Mouse (Mus musculus) limb, embryonic 12.5 days (tissue): ENCODE data around the gene Hspb3. TPM values are rescaled to one million over a fixed set of nuclear protein-coding genes. Genes with fewer than 3 reads are reported as not detected.

ENCODE experiments used
- ATAC-seq: fragments of 200-750 bp; cut with Nextera tagmentation; 2 replicates; pipeline ENCODE4 v1.8.0; 2017; ENCODE audit warnings: low read depth, moderate TSS enrichment; ENCODE audit not compliant: insufficient number of reproducible peaks, insufficient read depth, low FRiP score, low TSS enrichment
- H3K27ac ChIP-seq: fragments of 300-500 bp; sonication (generic); 2 replicates; pipeline ENCODE4 v1.5.1; 2016; ENCODE audit warnings: mild to moderate bottlenecking, moderate library complexity
- H3K27me3 ChIP-seq: fragments of 300-500 bp; sonication (generic); 2 replicates; pipeline ENCODE4 v1.6.1; 2016; ENCODE audit warnings: mild to moderate bottlenecking, moderate library complexity
- H3K36me3 ChIP-seq: fragments of 300-500 bp; sonication (generic); 2 replicates; pipeline ENCODE4 v1.6.1; 2016; ENCODE audit warnings: mild to moderate bottlenecking, moderate library complexity
- H3K4me1 ChIP-seq: fragments of 300-500 bp; sonication (generic); replicated peaks from 2 replicates; pipeline ENCODE4 v1.6.1; 2016
- H3K4me2 ChIP-seq: fragments of 300-500 bp; sonication (generic); 2 replicates; pipeline ENCODE4 v1.6.1; 2016; ENCODE audit warnings: mild to moderate bottlenecking, moderate library complexity
- H3K4me3 ChIP-seq: fragments of 300-500 bp; sonication (generic); replicated peaks from 2 replicates; pipeline ENCODE4 v1.5.1; 2016; ENCODE audit warnings: mild to moderate bottlenecking
- H3K9ac ChIP-seq: fragments of 300-500 bp; sonication (generic); replicated peaks from 2 replicates; pipeline ENCODE4 v1.6.1; 2016; ENCODE audit warnings: mild to moderate bottlenecking, moderate library complexity
- H3K9me3 ChIP-seq: fragments of 300-500 bp; sonication (generic); 2 replicates; pipeline ENCODE4 v1.6.1; 2016; ENCODE audit warnings: mild to moderate bottlenecking, moderate library complexity
- WGBS: fragments of 180-500 bp; shearing (Covaris S2); methylation state at CpG from one replicate; pipeline ENCODE4 v1.1.7; 2016; 5-methylcytosine and 5-hydroxymethylcytosine counted together
- polyA plus RNA-seq: library from polyadenylated mRNA; unstranded; fragments of >200 nt; fragmentation: Nextera tagmentation; extraction: Ambion mirVana; gene quantifications from 2 replicates; pipeline ENCODE4 v1.2.1, GENCODE M21; 2016

Hspb3 gene
- polyA plus RNA-seq, 1 experiment from 2014 or later: 4.0 TPM

DNA sequence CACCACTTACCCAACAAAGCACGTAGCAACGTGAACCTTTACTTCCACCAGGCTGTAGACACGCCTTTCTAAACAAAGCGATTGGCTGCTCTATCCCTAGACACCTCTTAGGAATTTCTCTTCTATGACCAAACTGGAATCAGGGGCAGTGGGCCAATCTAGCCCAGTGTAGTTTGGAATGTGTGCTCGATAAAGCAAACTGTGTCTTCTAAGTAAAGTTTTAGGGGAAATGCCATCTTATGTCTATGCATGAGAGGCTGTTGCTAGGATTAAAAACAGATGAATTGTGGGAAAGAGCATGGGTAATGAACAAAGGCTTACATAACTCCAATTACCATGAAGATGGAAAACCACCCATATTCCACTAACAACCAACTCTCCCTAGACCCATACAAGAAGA is 19.3 kb upstream of the Hspb3 start:
- Histone ChIP-seq H3K4me3 (no peak overlapping the region), H3K27me3 (no peaks in the 10 kb centered on the region), H3K9me3 (0 out of 2 replicates have a peak, but pooled peaks cover 3% of the 10 kb centered on the region), H3K4me2 (no peak overlapping the region), H3K36me3 (no peaks in the 10 kb centered on the region), H3K9ac (no peak overlapping the region), H3K4me1 (no peaks in the 10 kb centered on the region), H3K27ac (no peak overlapping the region)
- no peak for ATAC-seq
- WGBS: 89% methylated on average over 5 of the region's 5 CpGs

DNA sequence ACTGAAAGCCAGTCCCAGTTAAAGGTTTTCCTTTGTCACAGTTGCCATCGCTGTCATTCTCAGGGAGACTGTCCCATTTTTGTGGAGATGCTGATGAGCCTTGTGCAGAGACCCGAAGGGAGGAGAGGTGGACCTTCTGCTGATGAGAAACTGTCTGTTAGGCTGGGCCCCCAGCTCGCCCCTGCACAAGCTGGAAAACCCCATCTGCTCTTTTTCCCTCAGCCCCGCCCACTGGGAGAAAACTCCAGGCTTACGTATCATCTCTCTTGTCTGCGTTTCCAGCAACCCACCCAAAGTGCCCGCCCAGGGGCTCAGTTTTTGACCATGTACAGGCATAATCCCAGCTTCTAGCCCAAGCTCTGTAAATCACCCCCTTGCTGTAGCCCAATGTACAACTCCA is 17.2 kb upstream of the Hspb3 start:
- H3K9ac ChIP-seq: no peak overlapping the region
- H3K27ac ChIP-seq: no peak overlapping the region
- no peaks in the 10 kb centered on the region for H3K27me3 ChIP-seq
- ATAC-seq: no peak
- no peak overlapping the region for H3K4me2 ChIP-seq
- 0 out of 2 replicates have a peak, but pooled peaks cover 3% of the 10 kb centered on the region for H3K9me3 ChIP-seq
- H3K4me3 ChIP-seq: no peak overlapping the region
- no peaks in the 10 kb centered on the region for H3K36me3 ChIP-seq
- WGBS: 94% methylated on average over 7 of the region's 7 CpGs
- no peaks in the 10 kb centered on the region for H3K4me1 ChIP-seq

DNA sequence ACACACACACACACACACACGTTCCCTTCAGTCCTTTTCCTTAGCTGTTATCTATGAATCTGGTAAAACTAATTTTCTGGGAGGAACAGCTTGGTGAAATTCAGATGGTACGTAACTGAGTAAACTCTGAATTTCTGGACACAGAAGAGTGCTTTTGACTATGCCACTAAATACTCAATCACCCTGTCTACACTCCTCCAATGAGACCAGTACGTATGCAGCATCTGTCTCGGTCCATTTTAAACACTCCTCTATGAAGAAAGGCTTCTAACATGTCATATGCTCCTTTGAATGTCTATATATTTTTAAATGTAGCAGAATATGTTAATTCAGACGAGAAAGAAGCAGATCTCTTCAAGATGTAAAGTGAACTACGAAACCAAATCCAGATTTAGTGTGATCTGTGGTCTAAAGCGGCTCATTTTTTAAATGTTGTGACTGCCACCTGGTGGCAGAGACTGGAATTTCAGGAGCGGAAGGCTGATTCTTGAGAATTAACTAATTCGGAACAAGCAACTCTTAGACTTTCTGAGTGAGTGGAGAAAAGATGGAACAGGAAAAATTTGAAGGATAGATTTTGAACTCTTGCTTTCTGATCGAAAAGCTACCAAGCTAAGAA is 6.1 kb upstream of the Hspb3 start:
- no peak overlapping the region for H3K4me2 ChIP-seq
- no peaks in the 10 kb centered on the region for H3K9me3 ChIP-seq
- no peaks in the 10 kb centered on the region for H3K36me3 ChIP-seq
- H3K27ac ChIP-seq: no peak overlapping the region
- H3K4me1 ChIP-seq: no peaks in the 10 kb centered on the region
- no peak for ATAC-seq
- 40% methylated on average over 10 of the region's 10 CpGs for WGBS
- H3K9ac ChIP-seq: no peak overlapping the region
- no peak overlapping the region for H3K4me3 ChIP-seq
- no peaks in the 10 kb centered on the region; the same call in 1 of the 2 replicates for H3K27me3 ChIP-seq

DNA sequence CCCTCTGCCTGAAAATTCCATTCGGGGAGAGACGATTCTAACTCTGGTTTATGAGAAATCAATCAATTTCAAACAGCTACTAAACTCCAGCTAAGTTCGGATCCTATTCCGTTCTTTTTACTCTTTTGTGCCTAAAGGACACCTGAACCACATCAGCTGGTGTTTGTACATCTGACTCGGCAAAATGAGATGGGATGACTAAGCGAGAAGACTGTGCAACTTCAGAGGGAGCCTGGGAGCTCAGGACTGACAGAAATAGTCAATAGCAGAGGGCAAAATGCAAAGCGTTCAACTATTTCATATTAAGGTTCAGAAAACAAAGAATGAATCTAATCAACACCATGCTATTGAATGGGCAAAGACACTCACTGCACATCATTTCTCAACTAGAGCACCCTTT is 407 bp upstream of the Hspb3 start:
- no peaks in the 10 kb centered on the region; the same call in 1 of the 2 replicates for H3K4me1 ChIP-seq
- no peaks in the 10 kb centered on the region for H3K36me3 ChIP-seq
- no peak overlapping the region for H3K4me3 ChIP-seq
- H3K4me2 ChIP-seq: no peak overlapping the region
- no peak overlapping the region for H3K27ac ChIP-seq
- no peaks in the 10 kb centered on the region; the same call in 1 of the 2 replicates for H3K27me3 ChIP-seq
- no peak overlapping the region for H3K9ac ChIP-seq
- WGBS: 80% methylated on average over 7 of the region's 7 CpGs
- no peak for ATAC-seq
- H3K9me3 ChIP-seq: no peaks in the 10 kb centered on the region

DNA sequence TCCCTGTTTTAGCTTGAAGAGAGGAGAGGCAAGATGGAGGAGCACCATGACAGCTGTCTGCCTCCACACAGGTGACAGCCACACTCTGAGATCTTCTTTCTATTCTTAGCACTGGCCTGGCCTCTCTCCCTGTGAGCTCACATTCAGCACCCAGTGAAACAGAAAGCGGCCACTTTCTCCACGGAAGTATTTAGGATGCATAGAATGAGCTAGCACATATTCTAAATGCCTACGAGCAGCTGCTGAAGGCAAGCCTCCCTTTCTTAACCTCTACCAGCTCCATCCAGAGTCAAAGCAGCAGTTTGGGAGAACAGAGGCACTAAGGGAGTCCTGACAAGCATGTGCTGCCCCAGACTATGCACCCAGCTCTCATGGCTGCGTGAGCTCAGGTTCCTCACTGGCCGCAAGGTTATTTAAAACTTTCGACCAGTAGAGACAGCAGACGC is 1.6 kb downstream of the Hspb3 start:
- Histone ChIP-seq H3K4me1 (no peaks in the 10 kb centered on the region; the same call in 1 of the 2 replicates), H3K36me3 (no peaks in the 10 kb centered on the region), H3K27me3 (no peaks in the 10 kb centered on the region), H3K27ac (no peak overlapping the region), H3K9me3 (no peaks in the 10 kb centered on the region), H3K9ac (no peak overlapping the region), H3K4me2 (no peak overlapping the region), H3K4me3 (no peak overlapping the region)
- WGBS: 67% methylated on average over 7 of the region's 7 CpGs
- no peak for ATAC-seq

DNA sequence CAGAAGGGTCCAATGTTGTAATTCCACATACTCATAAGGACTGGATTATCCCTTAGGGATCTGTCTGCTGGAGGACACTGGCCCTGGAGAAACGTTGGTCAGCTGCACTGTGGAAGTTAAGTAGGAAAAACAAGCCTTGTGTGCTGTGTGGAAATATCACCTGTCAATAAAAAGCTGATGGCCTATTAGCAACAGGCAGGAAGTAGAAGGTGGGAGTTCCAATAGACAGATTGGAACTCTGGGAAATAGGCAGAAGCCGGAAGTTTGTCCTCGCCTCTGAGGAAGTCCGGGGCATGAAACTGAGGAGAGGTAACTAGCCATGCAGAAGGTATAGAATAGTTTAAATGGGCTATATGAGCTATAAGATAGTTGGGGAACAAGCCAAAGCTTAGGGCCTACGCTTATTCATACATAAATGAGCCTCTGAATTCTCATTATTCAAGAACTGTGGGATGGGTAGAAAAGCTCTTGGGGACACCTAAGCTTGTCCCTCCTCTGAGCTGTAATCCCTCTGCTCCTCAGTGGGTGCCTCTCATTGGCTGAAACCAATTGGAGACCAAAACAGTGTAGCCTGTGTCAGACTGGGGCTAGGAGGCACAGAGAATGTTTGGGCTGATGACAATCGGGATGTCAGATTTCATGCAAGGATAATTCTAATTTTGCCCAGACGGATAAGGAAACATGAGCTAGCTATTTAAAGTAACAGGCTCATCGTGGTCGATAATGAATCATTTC is 2.7 kb downstream of the Hspb3 start:
- Histone ChIP-seq H3K27ac (no peak overlapping the region), H3K4me1 (no peaks in the 10 kb centered on the region; the same call in 1 of the 2 replicates), H3K4me3 (no peak overlapping the region), H3K9me3 (no peaks in the 10 kb centered on the region), H3K9ac (no peak overlapping the region), H3K4me2 (no peak overlapping the region), H3K36me3 (no peaks in the 10 kb centered on the region), H3K27me3 (no peaks in the 10 kb centered on the region)
- WGBS: 80% methylated on average over 9 of the region's 9 CpGs
- ATAC-seq: no peak

DNA sequence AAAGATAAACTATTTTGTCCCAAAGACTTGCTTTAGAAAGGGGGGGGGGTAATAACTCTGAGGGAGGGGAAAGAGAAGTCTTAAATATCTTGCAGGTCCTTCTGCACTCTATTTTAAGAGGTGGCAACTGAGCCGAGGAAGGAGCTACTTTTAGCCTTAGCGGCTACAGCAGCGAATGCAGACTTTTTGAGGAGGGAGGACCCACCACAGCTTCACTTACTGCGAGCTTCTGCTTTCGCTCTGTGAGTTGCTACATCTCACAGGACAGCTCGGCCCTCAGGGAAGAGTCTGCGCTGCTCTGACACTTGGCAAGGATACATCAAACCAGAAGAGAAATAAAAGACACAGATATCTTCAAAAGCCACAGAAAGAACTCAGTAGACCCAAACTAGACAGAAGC is 6.3 kb downstream of the Hspb3 start:
- no peak overlapping the region for H3K4me2 ChIP-seq

DNA sequence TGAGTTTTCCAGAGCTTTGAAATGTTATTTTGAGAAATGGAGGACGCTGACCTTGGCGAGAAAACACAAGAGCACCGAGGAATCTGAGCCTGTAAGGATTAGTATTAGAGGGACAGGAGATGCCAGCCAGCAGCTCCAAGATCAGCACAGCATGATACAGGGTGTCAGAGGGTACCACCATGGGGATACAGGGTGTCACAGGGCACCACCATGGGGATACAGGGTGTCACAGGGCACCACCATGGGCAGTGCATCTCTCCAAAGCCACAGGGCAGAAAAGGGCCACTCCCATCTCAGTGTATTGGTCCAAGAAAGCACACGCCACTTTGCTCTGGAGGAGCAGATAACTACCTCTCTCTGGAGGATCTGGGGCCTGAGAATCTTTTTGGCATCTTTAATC is 6.8 kb downstream of the Hspb3 start:
- H3K36me3 ChIP-seq: no peaks in the 10 kb centered on the region
- H3K4me1 ChIP-seq: no peaks in the 10 kb centered on the region
- H3K4me2 ChIP-seq: no peak overlapping the region
- 88% methylated on average over 4 of the region's 4 CpGs for WGBS
- no peaks in the 10 kb centered on the region for H3K9me3 ChIP-seq
- no peak overlapping the region for H3K9ac ChIP-seq
- H3K27me3 ChIP-seq: no peaks in the 10 kb centered on the region
- no peak overlapping the region for H3K4me3 ChIP-seq
- no peak for ATAC-seq
- H3K27ac ChIP-seq: no peak overlapping the region

More for the DNA sequence above, 6.3 kb downstream of the Hspb3 start:
- Histone ChIP-seq H3K36me3 (no peaks in the 10 kb centered on the region), H3K27ac (no peak overlapping the region), H3K9me3 (no peaks in the 10 kb centered on the region), H3K27me3 (no peaks in the 10 kb centered on the region), H3K4me3 (no peak overlapping the region), H3K9ac (no peak overlapping the region), H3K4me1 (no peaks in the 10 kb centered on the region)
- ATAC-seq: no peak
- 80% methylated on average over 7 of the region's 7 CpGs for WGBS

DNA sequence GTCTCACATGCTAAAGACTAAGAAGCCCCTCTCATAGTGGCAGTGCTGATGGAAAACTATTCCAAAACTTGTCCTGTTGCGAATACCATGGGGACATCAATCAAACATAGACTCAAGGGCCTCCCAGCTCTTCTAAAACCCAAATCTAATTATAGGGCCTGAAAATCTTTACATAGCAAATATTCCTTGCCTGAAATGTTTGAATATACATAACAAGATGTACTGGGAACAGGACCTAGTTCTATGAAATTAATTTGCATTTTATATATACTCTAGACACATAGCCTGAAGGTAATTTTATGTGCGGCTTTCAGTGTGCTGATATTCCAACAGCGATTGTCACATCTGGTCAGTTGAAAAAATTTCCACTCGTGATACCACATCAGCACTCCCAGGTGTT is 8.0 kb downstream of the Hspb3 start:
- no peaks in the 10 kb centered on the region for H3K9me3 ChIP-seq
- no peak overlapping the region for H3K4me3 ChIP-seq
- WGBS: 93% methylated on average over 4 of the region's 4 CpGs
- no peaks in the 10 kb centered on the region for H3K36me3 ChIP-seq
- H3K27ac ChIP-seq: no peak overlapping the region
- no peak overlapping the region for H3K9ac ChIP-seq
- no peak overlapping the region for H3K4me2 ChIP-seq
- ATAC-seq: no peak
- no peaks in the 10 kb centered on the region for H3K4me1 ChIP-seq
- no peaks in the 10 kb centered on the region for H3K27me3 ChIP-seq

DNA sequence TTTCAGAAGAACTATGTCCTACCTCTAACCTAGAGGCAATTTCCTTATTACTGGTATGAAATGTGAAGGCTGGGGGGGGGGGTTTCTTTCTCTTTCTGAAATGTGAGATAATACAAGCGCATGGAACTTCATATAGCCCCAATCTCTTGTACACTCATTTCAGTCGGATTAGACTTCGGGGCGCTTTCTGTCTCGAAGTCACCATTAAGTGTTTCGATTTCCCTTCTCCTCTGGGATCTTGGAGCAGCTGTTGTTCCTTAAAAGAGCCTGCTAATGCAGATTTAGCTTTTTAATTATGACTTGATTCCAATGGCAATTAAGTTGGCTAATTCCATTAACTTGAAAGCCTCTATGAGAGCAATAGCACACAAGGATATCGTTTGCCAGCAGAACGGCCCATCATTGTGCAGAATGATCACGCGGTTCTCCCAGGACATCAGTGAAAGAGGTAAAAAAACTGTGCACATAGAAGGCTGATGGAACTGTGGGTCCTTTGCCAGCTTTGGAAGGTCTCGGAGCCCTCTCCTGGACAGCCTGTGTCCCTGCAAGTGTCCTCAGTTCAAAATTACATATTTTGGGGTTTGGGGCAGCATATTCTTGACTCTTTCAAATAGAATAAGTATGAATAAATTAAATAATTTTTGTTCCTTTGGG is 22.4 kb downstream of the Hspb3 start:
- ATAC-seq: no peak
- H3K4me3 ChIP-seq: no peak overlapping the region
- no peak overlapping the region for H3K4me2 ChIP-seq
- H3K27me3 ChIP-seq: no peaks in the 10 kb centered on the region
- H3K4me1 ChIP-seq: 0 out of 2 replicates have a peak, but pooled peaks cover under 1% of the 10 kb centered on the region
- no peaks in the 10 kb centered on the region for H3K9me3 ChIP-seq
- 77% methylated on average over 11 of the region's 11 CpGs for WGBS
- no peaks in the 10 kb centered on the region for H3K36me3 ChIP-seq
- no peak overlapping the region for H3K27ac ChIP-seq
- no peak overlapping the region for H3K9ac ChIP-seq

DNA sequence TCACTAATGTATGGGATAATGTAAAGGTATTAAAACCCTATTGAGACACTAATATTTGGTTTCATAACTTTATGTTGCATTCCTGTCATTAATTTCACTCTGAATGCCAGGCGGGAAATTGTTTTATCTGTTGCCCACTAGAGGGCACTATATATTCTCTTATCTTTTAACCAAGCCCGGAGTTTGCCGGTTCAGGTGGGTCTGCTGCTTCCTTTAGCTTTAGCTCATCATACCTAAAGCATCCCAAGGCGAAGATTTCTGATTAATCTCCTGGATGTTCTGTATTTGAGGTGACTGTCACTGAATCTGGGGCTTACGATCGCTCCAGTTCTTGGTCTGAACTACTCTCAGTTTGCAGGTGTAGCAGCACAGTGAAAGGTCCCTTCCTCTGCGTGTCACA is 24.6 kb downstream of the Hspb3 start:
- WGBS: 30% methylated on average over 7 of the region's 7 CpGs
- Histone ChIP-seq H3K9me3 (no peaks in the 10 kb centered on the region), H3K9ac (no peak overlapping the region), H3K36me3 (no peaks in the 10 kb centered on the region), H3K4me3 (no peak overlapping the region), H3K4me1 (0 out of 2 replicates have a peak, but pooled peaks cover 5% of the 10 kb centered on the region), H3K4me2 (0 out of 2 replicates have a peak overlapping the region, but pooled peaks have one; percentile 19), H3K27me3 (no peaks in the 10 kb centered on the region), H3K27ac (no peak overlapping the region)
- ATAC-seq: no peak
